Mouse (Mus musculus) kidney, adult 2 months (tissue): ENCODE measurements around the gene Cabs1. TPM values are rescaled to one million over a fixed set of nuclear protein-coding genes. Genes with fewer than 3 reads are reported as not detected.

Experiments
- DNase-seq: peaks from one replicate; pipeline ENCODE4 v3.0.0; 2021
- H3K27ac ChIP-seq: fragments of 200-500 bp; 2 replicates; pipeline ENCODE4 v1.5.1; 2012; ENCODE audit warnings: low read depth, low read length, control low read depth, inconsistent platforms; ENCODE audit not compliant: insufficient read depth
- H3K27me3 ChIP-seq: fragments of 200-500 bp; replicated peaks from 2 replicates; pipeline ENCODE4 v1.6.1; 2012; ENCODE audit warnings: mild to moderate bottlenecking, moderate library complexity, low read length, inconsistent platforms; ENCODE audit not compliant: control insufficient read depth, insufficient read depth
- H3K36me3 ChIP-seq: fragments of 200-500 bp; 2 replicates; pipeline ENCODE4 v1.6.1; 2012; ENCODE audit warnings: mild to moderate bottlenecking, moderate library complexity, low read length, inconsistent platforms; ENCODE audit not compliant: control insufficient read depth, insufficient read depth
- H3K4me1 ChIP-seq: fragments of 200-500 bp; 2 replicates; pipeline ENCODE4 v1.6.1; 2011; ENCODE audit warnings: low read length; ENCODE audit not compliant: control insufficient read depth, insufficient read depth
- H3K4me3 ChIP-seq: fragments of 200-500 bp; 2 replicates; pipeline ENCODE4 v1.5.1; 2011; ENCODE audit warnings: mild to moderate bottlenecking, low read depth, low read length, control low read depth; ENCODE audit not compliant: insufficient read depth
- CTCF ChIP-seq: fragments of 200-500 bp; conservative IDR thresholded peaks from 2 replicates; pipeline ENCODE4 v1.5.1; 2011; ENCODE audit warnings: low read depth, mild to moderate bottlenecking, control low read depth, low read length, moderate library complexity, mixed read lengths; ENCODE audit not compliant: insufficient read depth, insufficient read length
- POLR2A ChIP-seq: fragments of 200-500 bp; IDR thresholded peaks from one replicate; pipeline ENCODE4 v1.6.1; 2011; ENCODE audit warnings: low read depth, low read length, control low read depth
- WGBS: fragments of 180-500 bp; shearing (Covaris S2); methylation state at CpG from one replicate; pipeline ENCODE4 v1.1.7; 2018; 5-methylcytosine and 5-hydroxymethylcytosine counted together
- polyA plus RNA-seq: library from polyadenylated mRNA; depleted of rRNA; stranded (reverse); fragments of >200 nt; gene quantifications from 2 replicates; pipeline ENCODE4 v1.2.3, GENCODE M21; 2012; rRNA removed

Gene Cabs1
- 0.07 TPM in 1 of 2 replicates, not detected in the other for polyA plus RNA-seq

DNA sequence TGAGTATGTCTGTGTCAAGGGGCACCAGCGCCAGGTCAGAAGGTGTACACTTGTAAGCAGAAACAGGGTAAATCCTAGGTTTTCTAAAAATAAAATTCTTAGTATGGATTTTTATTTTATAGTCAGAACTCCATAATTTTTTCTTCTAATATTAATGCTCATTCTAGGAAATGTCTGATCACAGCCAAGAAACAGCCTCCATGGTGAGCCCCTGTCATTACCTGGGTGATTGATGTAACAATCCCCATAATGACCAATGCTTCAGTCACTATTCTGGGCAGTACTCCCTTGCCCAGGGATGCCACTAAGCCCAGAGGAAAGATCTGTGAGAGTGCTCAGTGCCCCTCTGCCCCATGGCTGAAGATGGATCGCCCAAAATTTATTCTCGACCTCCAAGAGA is at the start of gene Cabs1:
Gene Cabs1, plus strand, starts transcription at position 301 of the 400 bp plus-strand sequence.
- WGBS = 78% methylated on average over 3 of the region's 3 CpGs
- no peaks in the 10 kb centered on the region for H3K27me3 ChIP-seq
- no peak within 1 kb of the TSS for H3K4me3 ChIP-seq
- TF ChIP-seq CTCF (no peak), POLR2A (no peak)
- no peaks in the 10 kb centered on the region for H3K36me3 ChIP-seq
- H3K4me1 ChIP-seq = no peaks in the 10 kb centered on the region
- H3K27ac ChIP-seq = no peak within 1 kb of the TSS
- no peak for DNase-seq

DNA sequence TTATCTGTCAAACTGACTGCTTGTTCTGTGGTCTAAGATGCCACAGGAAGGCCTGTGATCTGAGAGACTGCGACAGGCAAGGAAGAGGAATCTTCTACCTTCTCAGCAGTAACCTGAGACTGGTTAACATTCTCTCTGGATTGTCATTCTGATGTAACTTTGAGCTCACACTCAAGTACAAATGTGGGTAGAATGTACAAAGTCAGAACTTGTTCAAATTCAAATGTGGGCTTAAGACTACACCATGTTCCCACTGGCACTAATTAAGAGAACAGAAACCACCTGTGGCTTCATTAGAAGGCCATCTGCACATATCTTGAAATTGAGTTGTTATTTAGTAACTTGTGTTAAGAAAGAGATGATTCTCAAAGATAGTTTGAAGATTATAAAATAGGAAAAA is 47.6 kb upstream of the Cabs1 start:
- no peaks in the 10 kb centered on the region for H3K27me3 ChIP-seq
- no peak for DNase-seq
- no peak overlapping the region for H3K27ac ChIP-seq
- TF ChIP-seq CTCF (no peak), POLR2A (no peak)
- H3K4me1 ChIP-seq = no peaks in the 10 kb centered on the region
- H3K4me3 ChIP-seq = no peak overlapping the region
- WGBS = 56% methylated on average over 1 of the region's 1 CpGs
- no peaks in the 10 kb centered on the region for H3K36me3 ChIP-seq

DNA sequence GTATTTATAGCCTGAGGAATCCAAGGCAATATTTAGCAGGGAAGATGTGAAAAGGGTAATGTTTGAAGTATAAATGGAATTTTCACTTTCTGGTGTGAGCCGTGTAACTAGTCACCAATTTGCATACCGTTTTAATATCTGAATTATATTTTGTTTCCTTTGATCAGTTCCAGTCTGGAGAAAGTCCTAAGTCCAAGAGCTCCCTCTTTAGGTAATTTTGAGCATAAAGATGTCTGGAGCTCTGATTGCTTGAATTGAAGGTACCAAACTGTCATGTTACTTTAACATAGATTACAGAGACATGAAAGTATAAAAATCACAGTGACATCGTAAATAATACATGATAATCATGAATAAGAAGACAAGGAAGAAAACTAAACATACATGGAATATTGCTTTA is 38.5 kb upstream of the Cabs1 start:
- Histone ChIP-seq H3K4me3 (no peak overlapping the region), H3K4me1 (no peaks in the 10 kb centered on the region), H3K27ac (no peak overlapping the region), H3K36me3 (no peaks in the 10 kb centered on the region), H3K27me3 (no peaks in the 10 kb centered on the region)
- TF ChIP-seq POLR2A (no peak), CTCF (no peak)
- 30% methylated on average over 3 of the region's 3 CpGs for WGBS
- DNase-seq = no peak

DNA sequence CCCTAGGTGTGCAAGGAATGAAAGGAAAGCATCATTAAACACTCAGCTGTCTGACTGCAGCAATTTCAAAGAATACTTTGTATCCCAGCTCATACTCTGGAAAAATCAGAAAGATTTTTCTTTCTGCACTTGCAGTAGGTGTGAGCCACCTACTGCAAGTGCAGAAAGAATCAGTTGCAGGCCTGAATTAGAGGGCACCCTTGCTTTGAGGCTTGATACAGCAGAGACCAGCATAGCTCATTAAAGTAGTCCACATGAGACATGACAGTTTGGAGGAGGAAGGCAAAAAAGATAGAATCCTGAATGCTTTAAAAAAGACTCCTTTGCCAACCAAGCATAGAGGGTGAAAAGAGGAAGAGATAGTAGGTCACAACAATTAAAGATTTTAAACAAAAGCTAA is 36.7 kb upstream of the Cabs1 start:
- no peaks in the 10 kb centered on the region for H3K36me3 ChIP-seq
- no peaks in the 10 kb centered on the region for H3K4me1 ChIP-seq
- H3K27me3 ChIP-seq = no peaks in the 10 kb centered on the region
- DNase-seq = no peak
- no peak for TF ChIP-seq POLR2A
- no peak for TF ChIP-seq CTCF
- H3K27ac ChIP-seq = no peak overlapping the region
- no peak overlapping the region for H3K4me3 ChIP-seq

DNA sequence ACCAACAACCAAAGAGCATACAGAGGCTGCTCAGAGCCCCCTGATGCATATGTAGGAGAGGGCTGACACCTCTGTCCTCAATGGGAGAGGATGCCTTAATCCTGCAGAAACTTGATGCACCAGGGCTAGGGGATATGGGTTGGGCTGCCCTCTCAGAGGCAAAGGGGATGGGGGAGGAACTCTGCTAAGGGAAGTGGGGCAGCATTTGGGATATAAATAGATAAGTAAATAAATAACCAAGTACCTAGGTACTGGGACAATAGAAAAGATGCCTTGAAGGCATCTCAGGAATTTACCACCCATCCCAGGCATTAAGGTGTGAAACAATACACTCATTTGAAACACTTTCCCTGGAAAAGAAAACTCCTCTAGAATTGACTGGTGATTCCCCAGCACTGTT is 27.4 kb upstream of the Cabs1 start:
- no peak for TF ChIP-seq CTCF
- no peak for TF ChIP-seq POLR2A
- DNase-seq = no peak
- Histone ChIP-seq H3K36me3 (no peaks in the 10 kb centered on the region), H3K4me3 (no peak overlapping the region), H3K4me1 (no peaks in the 10 kb centered on the region), H3K27me3 (no peaks in the 10 kb centered on the region), H3K27ac (no peak overlapping the region)

DNA sequence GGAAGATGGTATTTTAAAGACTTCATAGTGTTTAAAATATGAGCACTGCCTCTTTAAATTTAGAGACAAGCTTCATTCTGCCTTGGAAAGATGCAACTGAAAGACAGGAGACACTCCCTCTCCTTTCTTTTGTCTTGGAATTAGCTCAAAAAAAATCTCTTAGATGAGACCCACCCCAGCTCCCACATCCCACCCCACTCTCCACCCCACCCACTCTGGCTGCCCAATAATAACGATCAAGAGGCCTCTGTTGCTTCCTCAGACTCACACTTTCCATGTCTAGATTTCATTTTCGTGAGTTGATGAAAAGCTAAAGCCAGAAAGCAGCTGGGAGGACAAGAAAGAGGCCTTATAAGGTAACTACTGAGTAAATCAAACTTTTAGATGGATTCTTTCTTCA is 10.0 kb upstream of the Cabs1 start, which contains the start of the genes 2310003L06Rik and Gm28434:
Gene 2310003L06Rik, plus strand, starts transcription at position 259 of the 400 bp plus-strand sequence.
Gene Gm28434, plus strand, starts transcription at position 317 of the 400 bp plus-strand sequence.
- TF ChIP-seq CTCF = no peak
- no peak for TF ChIP-seq POLR2A
- Histone ChIP-seq H3K4me3 (no peak within 1 kb of the TSS), H3K27me3 (no peaks in the 10 kb centered on the region), H3K27ac (no peak within 1 kb of the TSS), H3K36me3 (no peaks in the 10 kb centered on the region), H3K4me1 (no peaks in the 10 kb centered on the region)
- WGBS = 43% methylated on average over 2 of the region's 2 CpGs
- DNase-seq = no peak

DNA sequence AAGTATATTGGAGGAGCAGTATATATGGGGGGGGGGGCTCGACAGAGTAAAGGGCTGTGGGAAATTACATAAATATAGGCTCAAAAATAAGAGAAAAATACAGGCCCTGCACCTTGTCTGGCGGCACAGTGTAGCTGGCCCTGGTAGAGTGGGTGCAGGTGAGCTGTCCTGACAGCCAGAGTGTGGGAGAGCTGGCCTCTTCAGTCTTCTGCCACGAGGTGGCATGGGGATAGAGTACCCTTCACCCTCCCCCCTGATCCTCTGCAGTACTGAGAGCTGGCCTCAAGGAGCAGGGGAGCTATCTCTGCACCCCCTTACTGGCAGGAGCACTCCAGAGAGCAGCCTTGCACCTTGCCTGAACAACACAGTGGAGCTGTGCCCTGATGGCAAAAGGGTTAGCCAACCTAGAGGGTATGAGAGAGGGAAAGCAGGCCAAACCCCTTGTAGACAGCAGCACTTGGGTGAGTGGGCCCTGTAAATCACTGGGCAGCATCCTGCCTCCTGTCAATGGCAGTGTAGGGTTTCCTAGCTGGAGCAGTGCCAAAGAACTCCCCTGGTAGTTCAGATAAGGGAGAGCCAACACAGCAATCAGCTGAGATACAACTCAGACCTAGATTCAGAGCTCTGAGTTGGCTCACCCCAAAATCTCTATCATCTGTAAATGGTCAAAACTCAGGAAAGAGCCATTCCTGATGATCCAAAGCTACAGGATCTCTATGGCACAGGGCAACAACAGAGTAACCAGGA is 3.4 kb downstream of the Cabs1 start:
- Histone ChIP-seq H3K4me3 (no peak overlapping the region), H3K27me3 (no peaks in the 10 kb centered on the region), H3K27ac (no peak overlapping the region), H3K4me1 (no peaks in the 10 kb centered on the region), H3K36me3 (no peaks in the 10 kb centered on the region)
- WGBS = 46% methylated on average over 3 of the region's 3 CpGs
- TF ChIP-seq CTCF (no peak), POLR2A (no peak)
- no peak for DNase-seq

DNA sequence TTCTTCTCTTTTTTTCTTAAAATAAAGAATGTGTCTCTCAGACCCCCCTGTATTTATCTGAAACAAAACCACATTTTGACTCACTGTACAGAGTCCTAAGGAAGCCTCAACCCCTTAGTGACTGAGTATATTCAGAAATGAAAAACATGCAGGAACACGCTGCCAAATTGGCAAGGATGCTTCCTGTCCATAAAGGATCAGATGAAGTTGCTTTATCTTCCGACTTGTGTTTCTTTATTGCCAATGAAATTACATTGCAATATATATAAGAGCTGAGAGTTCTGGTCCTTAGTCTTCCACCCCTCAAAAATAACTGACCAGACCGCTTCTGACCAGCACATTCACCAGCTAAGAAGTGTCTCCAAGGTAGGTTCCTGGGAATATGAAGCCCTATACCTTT is 23.0 kb downstream of the Cabs1 start, which contains the start of gene Smr3a:
Gene Smr3a, plus strand, starts transcription at position 301 of the 400 bp plus-strand sequence.
- Histone ChIP-seq H3K36me3 (no peaks in the 10 kb centered on the region), H3K4me1 (no peaks in the 10 kb centered on the region), H3K27me3 (no peaks in the 10 kb centered on the region), H3K4me3 (no peak within 1 kb of the TSS), H3K27ac (no peak within 1 kb of the TSS)
- WGBS = 89% methylated on average over 3 of the region's 3 CpGs
- DNase-seq = no peak
- no peak for TF ChIP-seq POLR2A
- TF ChIP-seq CTCF = no peak
